Mouse (Mus musculus): ENCODE measurements around the gene Pxn.

Pxn gene

GRCm38 (mm10) chr5:115578922-115579321 lies 72.4 kb downstream of the Pxn start:
- no peak for DNase-seq (ENCODE audit: low read depth, low spot score)

GRCm38 (mm10) chr5:115579363-115579762 lies 72.9 kb downstream of the Pxn start:
- no peak for DNase-seq (ENCODE audit: low read depth, low spot score)

GRCm38 (mm10) chr5:115580229-115581001 lies 73.9 kb downstream of the Pxn start:
- DNase-seq (ENCODE audit: low read depth, low spot score): no peak

GRCm38 (mm10) chr5:115581662-115582061 lies 75.2 kb downstream of the Pxn start:
- no peak for DNase-seq (ENCODE audit: low read depth, low spot score)

GRCm38 (mm10) chr5:115585616-115586015 lies 79.1 kb downstream of the Pxn start:
- no peak for DNase-seq (ENCODE audit: low read depth, low spot score)

GRCm38 (mm10) chr5:115586166-115586565 lies 79.7 kb downstream of the Pxn start:
- DNase-seq (ENCODE audit: low read depth, low spot score): no peak

GRCm38 (mm10) chr5:115586780-115587179 lies 80.3 kb downstream of the Pxn start:
- no peak for DNase-seq (ENCODE audit: low read depth, low spot score)

- no peak for DNase-seq (ENCODE audit: low read depth, low spot score)
Measured at GRCm38 (mm10) chr5:115591028-115591427, 84.6 kb downstream of the Pxn start.

- DNase-seq (ENCODE audit: low read depth, low spot score): no peak
Measured at GRCm38 (mm10) chr5:115591506-115591905, 85.0 kb downstream of the Pxn start.

GRCm38 (mm10) chr5:115603561-115603960 lies 97.1 kb downstream of the Pxn start:
- no peak for DNase-seq (ENCODE audit: low read depth, low spot score)
